Mouse (Mus musculus): ENCODE data around the gene Gng2.

Gene Gng2

GRCm38 (mm10) chr14:19976421-19977270 is 781 bp downstream of the Gng2 start:
- peak; percentile 68 to 75 for DNase-seq (ENCODE audit: low spot score in 2 of 2)

- no peak for DNase-seq (ENCODE audit: low spot score in 2 of 2)
Observed at GRCm38 (mm10) chr14:19974978-19975493, 2.4 kb downstream of the Gng2 start.

GRCm38 (mm10) chr14:19974429-19974828 is 3.0 kb downstream of the Gng2 start:
- no peak for DNase-seq (ENCODE audit: low spot score in 2 of 2)

GRCm38 (mm10) chr14:19972316-19973029 is 5.0 kb downstream of the Gng2 start:
- no peak for DNase-seq (ENCODE audit: low spot score in 2 of 2)

- no peak for DNase-seq (ENCODE audit: low spot score in 2 of 2)
Observed at GRCm38 (mm10) chr14:19970845-19971244, 6.6 kb downstream of the Gng2 start.

- DNase-seq (ENCODE audit: low spot score in 2 of 2) = no peak
Observed at GRCm38 (mm10) chr14:19970106-19970785, 7.2 kb downstream of the Gng2 start.

GRCm38 (mm10) chr14:19969566-19969965 is 7.9 kb downstream of the Gng2 start:
- no peak for DNase-seq (ENCODE audit: low spot score in 2 of 2)

- no peak for DNase-seq (ENCODE audit: low spot score in 2 of 2)
Observed at GRCm38 (mm10) chr14:19969011-19969521, 8.4 kb downstream of the Gng2 start.

- no peak for DNase-seq (ENCODE audit: low spot score in 2 of 2)
Observed at GRCm38 (mm10) chr14:19968321-19969010, 9.0 kb downstream of the Gng2 start.

- DNase-seq (ENCODE audit: low spot score in 2 of 2) = no peak
Observed at GRCm38 (mm10) chr14:19967482-19967881, 9.9 kb downstream of the Gng2 start.

- DNase-seq (ENCODE audit: low spot score in 2 of 2) = no peak
Observed at GRCm38 (mm10) chr14:19963961-19964505, 13.4 kb downstream of the Gng2 start.

GRCm38 (mm10) chr14:19961924-19962915 is 15.2 kb downstream of the Gng2 start:
- DNase-seq (ENCODE audit: low spot score in 2 of 2) = no peak

GRCm38 (mm10) chr14:19959860-19960259 is 17.6 kb downstream of the Gng2 start:
- no peak for DNase-seq (ENCODE audit: low spot score in 2 of 2)

GRCm38 (mm10) chr14:19955077-19955476 is 22.4 kb downstream of the Gng2 start:
- DNase-seq (ENCODE audit: low spot score in 2 of 2) = no peak

- DNase-seq (ENCODE audit: low spot score in 2 of 2) = no peak
Observed at GRCm38 (mm10) chr14:19950812-19951211, 26.6 kb downstream of the Gng2 start.

GRCm38 (mm10) chr14:19949475-19949874 is 28.0 kb downstream of the Gng2 start:
- no peak for DNase-seq (ENCODE audit: low spot score in 2 of 2)

- DNase-seq (ENCODE audit: low spot score in 2 of 2) = no peak
Observed at GRCm38 (mm10) chr14:19946221-19946620, 31.2 kb downstream of the Gng2 start.

- no peak for DNase-seq (ENCODE audit: low spot score in 2 of 2)
Observed at GRCm38 (mm10) chr14:19942732-19943131, 34.7 kb downstream of the Gng2 start.

- DNase-seq (ENCODE audit: low spot score in 2 of 2) = no peak
Observed at GRCm38 (mm10) chr14:19942329-19942728, 35.1 kb downstream of the Gng2 start.

GRCm38 (mm10) chr14:19940066-19940465 is 37.4 kb downstream of the Gng2 start:
- no peak for DNase-seq (ENCODE audit: low spot score in 2 of 2)

All from frontal cortex, postnatal 10 days (tissue).